Mouse (Mus musculus) cerebellum, adult 2 months (tissue): ENCODE measurements at regions not wholly inside any gene's neighbourhood (a gene's known extent, or its start where the extent isn't known, plus 50 kb on each side); places are given as distances from the start of the nearest gene placed in this dataset.

Source experiments
- DNase-seq, 2 experiments: peaks; one replicate each; pipeline ENCODE4 v3.0.0; 2021
- H3K27ac ChIP-seq: fragments of 200-500 bp; 2 replicates; pipeline ENCODE4 v1.5.1; 2012; ENCODE audit warnings: low read length, control low read depth, inconsistent platforms; ENCODE audit not compliant: insufficient read depth
- H3K27me3 ChIP-seq: fragments of 200-500 bp; 2 replicates; pipeline ENCODE4 v1.6.1; 2012; ENCODE audit warnings: inconsistent platforms, mild to moderate bottlenecking, low read length, moderate library complexity; ENCODE audit not compliant: control insufficient read depth, insufficient read depth
- H3K4me1 ChIP-seq: fragments of 200-500 bp; 2 replicates; pipeline ENCODE4 v1.6.1; 2011; ENCODE audit warnings: low read length; ENCODE audit not compliant: control insufficient read depth, insufficient read depth
- H3K4me3 ChIP-seq: fragments of 200-500 bp; replicated peaks from 2 replicates; pipeline ENCODE3; 2011; ENCODE audit warnings: mild to moderate bottlenecking, low read depth, low read length, control low read depth; ENCODE audit not compliant: insufficient read depth
- CTCF ChIP-seq: fragments of 200-500 bp; IDR thresholded peaks from 2 replicates; pipeline ENCODE4 v1.5.1; 2011; ENCODE audit warnings: low read depth, mild to moderate bottlenecking, control low read depth, low read length, moderate library complexity, borderline replicate concordance; ENCODE audit not compliant: insufficient read depth
- POLR2A ChIP-seq: fragments of 200-500 bp; IDR thresholded peaks from 2 replicates; pipeline ENCODE4 v1.6.1; 2011; ENCODE audit warnings: low read length, control low read depth, borderline replicate concordance; ENCODE audit not compliant: insufficient read depth
- WGBS: fragments of 180-500 bp; shearing (Covaris S2); methylation state at CpG from one replicate; pipeline ENCODE4 v1.1.7; 2018; 5-methylcytosine and 5-hydroxymethylcytosine counted together

- Histone ChIP-seq H3K4me1 (no peaks in the 10 kb centered on the region), H3K27ac (no peak overlapping the region), H3K4me3 (no peak overlapping the region), H3K27me3 (no peaks in the 10 kb centered on the region)
- 70% methylated on average over 3 of the region's 3 CpGs for WGBS
- no peak for TF ChIP-seq POLR2A
- TF ChIP-seq CTCF = no peak
- no peak for DNase-seq
Measured at GRCm38 (mm10) chr8:49389525-49389924, 545.8 kb upstream of the Tenm3 start.

- WGBS = 52% methylated on average over 2 of the region's 2 CpGs
- TF ChIP-seq CTCF (no peak), POLR2A (no peak)
- Histone ChIP-seq H3K27ac (no peak overlapping the region), H3K4me3 (no peak overlapping the region), H3K27me3 (no peaks in the 10 kb centered on the region), H3K4me1 (no peaks in the 10 kb centered on the region)
- DNase-seq = no peak
Measured at GRCm38 (mm10) chr8:49387587-49387986, 543.8 kb upstream of the Tenm3 start.

GRCm38 (mm10) chr8:49372686-49373085, 528.9 kb upstream of the Tenm3 start:
- H3K27me3 ChIP-seq = no peaks in the 10 kb centered on the region
- TF ChIP-seq POLR2A (no peak), CTCF (no peak)
- no peaks in the 10 kb centered on the region for H3K4me1 ChIP-seq
- DNase-seq = no peak
- no peak overlapping the region for H3K27ac ChIP-seq
- 71% methylated on average over 9 of the region's 9 CpGs for WGBS
- H3K4me3 ChIP-seq = no peak overlapping the region

GRCm38 (mm10) chr8:49362682-49363081, 518.9 kb upstream of the Tenm3 start:
- WGBS = 22% methylated on average over 2 of the region's 2 CpGs
- Histone ChIP-seq H3K4me1 (no peaks in the 10 kb centered on the region), H3K27ac (no peak overlapping the region), H3K27me3 (no peaks in the 10 kb centered on the region), H3K4me3 (no peak overlapping the region)
- TF ChIP-seq CTCF (no peak), POLR2A (no peak)
- DNase-seq = peak in 1 of 2 experiments; percentile 8

GRCm38 (mm10) chr8:49361443-49361842, 517.7 kb upstream of the Tenm3 start:
- Histone ChIP-seq H3K27ac (no peak overlapping the region), H3K4me1 (no peaks in the 10 kb centered on the region), H3K27me3 (no peaks in the 10 kb centered on the region), H3K4me3 (no peak overlapping the region)
- no peak for DNase-seq
- TF ChIP-seq POLR2A (no peak), CTCF (no peak)
- 91% methylated on average over 2 of the region's 2 CpGs for WGBS

- no peaks in the 10 kb centered on the region for H3K27me3 ChIP-seq
- no peak overlapping the region for H3K4me3 ChIP-seq
- no peaks in the 10 kb centered on the region for H3K4me1 ChIP-seq
- no peak overlapping the region for H3K27ac ChIP-seq
- DNase-seq = no peak
- WGBS = 82% methylated on average over 4 of the region's 4 CpGs
- TF ChIP-seq CTCF (no peak), POLR2A (no peak)
Measured at GRCm38 (mm10) chr8:49360121-49360520, 516.4 kb upstream of the Tenm3 start.

- no peaks in the 10 kb centered on the region for H3K4me1 ChIP-seq
- WGBS = 74% methylated on average over 9 of the region's 9 CpGs
- TF ChIP-seq POLR2A (no peak), CTCF (no peak)
- no peaks in the 10 kb centered on the region for H3K27me3 ChIP-seq
- H3K4me3 ChIP-seq = no peak overlapping the region
- no peak for DNase-seq
- H3K27ac ChIP-seq = no peak overlapping the region
Measured at GRCm38 (mm10) chr8:49359671-49360070, 515.9 kb upstream of the Tenm3 start.

GRCm38 (mm10) chr8:49348602-49349001, 504.9 kb upstream of the Tenm3 start:
- H3K27me3 ChIP-seq = no peaks in the 10 kb centered on the region
- WGBS = 82% methylated on average over 3 of the region's 3 CpGs
- no peaks in the 10 kb centered on the region for H3K4me1 ChIP-seq
- TF ChIP-seq CTCF (no peak), POLR2A (no peak)
- H3K4me3 ChIP-seq = no peak overlapping the region
- DNase-seq = no peak
- no peak overlapping the region for H3K27ac ChIP-seq
